Mouse (Mus musculus): ENCODE data around the gene Prlhr.

Gene Prlhr

GRCm38 (mm10) chr19:60417611-60418010, 50.5 kb downstream of the Prlhr start:
- no peak for DNase-seq
